Mouse (Mus musculus) layer of hippocampus, postnatal 36 days (tissue): ENCODE measurements at regions not wholly inside any gene's neighbourhood (a gene's known extent, or its start where the extent isn't known, plus 50 kb on each side); places are given as distances from the start of the nearest gene placed in this dataset.

ENCODE experiments used
- DNase-seq, 2 experiments: peaks; one replicate each; pipeline ENCODE4 v3.0.0; 2022

GRCm38 (mm10) chr3:37914136-37914535, 189.8 kb upstream of the Gm5148 start:
- DNase-seq, result no peak

GRCm38 (mm10) chr3:37909821-37910220, 185.5 kb upstream of the Gm5148 start:
- no peak for DNase-seq

GRCm38 (mm10) chr3:37909008-37909407, 184.7 kb upstream of the Gm5148 start:
- DNase-seq, result no peak

GRCm38 (mm10) chr3:37908456-37908855, 184.2 kb upstream of the Gm5148 start:
- no peak for DNase-seq

- no peak for DNase-seq
Measured at GRCm38 (mm10) chr3:37907432-37908088, 183.3 kb upstream of the Gm5148 start.

- no peak for DNase-seq
Measured at GRCm38 (mm10) chr3:37906806-37907251, 182.5 kb upstream of the Gm5148 start.

GRCm38 (mm10) chr3:37904188-37904587, 179.9 kb upstream of the Gm5148 start:
- DNase-seq, result no peak

- DNase-seq, result no peak
Measured at GRCm38 (mm10) chr3:37903482-37903881, 179.2 kb upstream of the Gm5148 start.

- DNase-seq, result no peak
Measured at GRCm38 (mm10) chr3:37903021-37903420, 178.7 kb upstream of the Gm5148 start.

- no peak for DNase-seq
Measured at GRCm38 (mm10) chr3:37897392-37897791, 173.1 kb upstream of the Gm5148 start.

- DNase-seq, result peak; percentile 11 to 35
Measured at GRCm38 (mm10) chr3:37896821-37897311, 172.6 kb upstream of the Gm5148 start.

- DNase-seq, result no peak
Measured at GRCm38 (mm10) chr3:37894599-37894998, 170.3 kb upstream of the Gm5148 start.

GRCm38 (mm10) chr3:37890202-37890601, 165.9 kb upstream of the Gm5148 start:
- no peak for DNase-seq

- no peak for DNase-seq
Measured at GRCm38 (mm10) chr3:37888455-37888854, 164.2 kb upstream of the Gm5148 start.

- DNase-seq, result no peak
Measured at GRCm38 (mm10) chr3:37887711-37888110, 163.4 kb upstream of the Gm5148 start.

GRCm38 (mm10) chr3:37886705-37887454, 162.6 kb upstream of the Gm5148 start:
- no peak for DNase-seq

- no peak for DNase-seq
Measured at GRCm38 (mm10) chr3:37885776-37886175, 161.5 kb upstream of the Gm5148 start.

GRCm38 (mm10) chr3:37882417-37882816, 158.1 kb upstream of the Gm5148 start:
- DNase-seq, result no peak

- no peak for DNase-seq
Measured at GRCm38 (mm10) chr3:37881016-37881415, 156.7 kb upstream of the Gm5148 start.

GRCm38 (mm10) chr3:37879056-37879455, 154.8 kb upstream of the Gm5148 start:
- DNase-seq, result no peak

GRCm38 (mm10) chr3:37876016-37876765, 151.9 kb upstream of the Gm5148 start:
- no peak for DNase-seq

GRCm38 (mm10) chr3:37875331-37876015, 151.2 kb upstream of the Gm5148 start:
- DNase-seq, result no peak

- DNase-seq, result no peak
Measured at GRCm38 (mm10) chr3:37874864-37875263, 150.6 kb upstream of the Gm5148 start.
